In genomic region chr13:108113536-108113935, GRCm38 (mm10) we compare ENCODE assay signal across 23 mouse cellular contexts. TPM values are rescaled to one million over a fixed set of nuclear protein-coding genes. Genes with fewer than 3 reads are reported as not detected.
DNase-seq lines count a peak whose midpoint lies in the region; ATAC-seq lines count a peak whose summit lies in the region.
"Had no signal": no experiment of that assay in that cellular context is flagged by ENCODE, and none has a peak within 500 bp of the region (broad histone marks: within the 10 kb centered on the region; RNA-seq: fewer than 3 reads in every experiment).

No protein-coding gene starts in this region.

- no peak overlapping the region for H3K9ac ChIP-seq in midbrain, embryonic 11.5 days (ENCODE audit: low read length)
- H3K9ac ChIP-seq in midbrain, embryonic 15.5 days = no peak overlapping the region

- no peaks in the 10 kb centered on the region for H3K36me3 ChIP-seq in midbrain, embryonic 11.5 days (ENCODE audit: control insufficient read depth, insufficient read depth, low read length)
- H3K36me3 ChIP-seq in midbrain, embryonic 15.5 days (replicated peaks) = no peaks in the 10 kb centered on the region
- H3K36me3 ChIP-seq: G1E had no signal

- ATAC-seq in frontal cortex, adult (ENCODE audit: low TSS enrichment) = peak; percentile 79
- no peak for ATAC-seq in midbrain, embryonic 11.5 days (ENCODE audit: low FRiP score)
- ATAC-seq in midbrain, embryonic 15.5 days (replicated peaks) = no peak
- ATAC-seq: activated CD4-positive, CD25-positive, alpha-beta regulatory T cell, adult 4 months; CD4-positive, CD25-positive, alpha-beta regulatory T cell, adult 4 months; Patski had no signal

- no peak for DNase-seq in frontal cortex, postnatal 36 days (ENCODE audit: low spot score in 2 of 2)
- peak; percentile 7 for DNase-seq in heart, adult 11 months
- DNase-seq in heart, adult 8-10 months (ENCODE audit: low spot score) = no peak
- DNase-seq in midbrain, embryonic 11.5 days (ENCODE audit: low spot score, missing footprints) = peak; percentile 66
- peak; percentile 10 for DNase-seq in brain, adult 2 months (ENCODE audit: low read depth, low spot score)
- no peak for DNase-seq in lung, postnatal 14 days
- DNase-seq: adrenal gland, adult 2 months; adrenal gland, adult 8-10 months; adrenal gland, postnatal 10 days; adrenal gland, postnatal 14 days; adrenal gland, postnatal 25 days; adrenal gland, postnatal 36 days; B cell, adult 2 months; cerebellum, adult 11 months; cerebellum, adult 11-12 months; cerebellum, adult 18-20 months had no signal

- no peak overlapping the region for H3K4me2 ChIP-seq in midbrain, embryonic 11.5 days
- no peak overlapping the region for H3K4me2 ChIP-seq in midbrain, embryonic 15.5 days

- H3K27me3 ChIP-seq in midbrain, embryonic 11.5 days (ENCODE audit: control insufficient read depth, insufficient read depth, low read length) = no peaks in the 10 kb centered on the region
- H3K27me3 ChIP-seq in midbrain, embryonic 15.5 days (replicated peaks) = no peaks in the 10 kb centered on the region
- H3K27me3 ChIP-seq: CH12.LX, Patski had no signal

- no peaks in the 10 kb centered on the region for H3K9me3 ChIP-seq in midbrain, embryonic 11.5 days (ENCODE audit: control insufficient read depth, low read length)
- H3K9me3 ChIP-seq in midbrain, embryonic 15.5 days = no peaks in the 10 kb centered on the region
- H3K9me3 ChIP-seq: G1E had no signal

- no peaks in the 10 kb centered on the region for H3K4me1 ChIP-seq in midbrain, embryonic 11.5 days (ENCODE audit: control insufficient read depth, insufficient read depth, low read length)
- H3K4me1 ChIP-seq in midbrain, embryonic 15.5 days = no peaks in the 10 kb centered on the region

- 91% methylated on average over 5 of the region's 5 CpGs for WGBS in midbrain, embryonic 11.5 days
- 68% methylated on average over 5 of the region's 5 CpGs for WGBS in midbrain, embryonic 15.5 days

- H3K4me3 ChIP-seq in midbrain, embryonic 11.5 days (ENCODE audit: low read depth, low read length) = no peak overlapping the region
- H3K4me3 ChIP-seq in midbrain, embryonic 15.5 days = no peak overlapping the region

- no peak overlapping the region for H3K27ac ChIP-seq in midbrain, embryonic 11.5 days (ENCODE audit: low read depth, low read length)
- H3K27ac ChIP-seq in midbrain, embryonic 15.5 days = no peak overlapping the region

RNA-seq across cellular contexts. Expression of gene Ndufaf2, which starts 44.9 kb away (rescaled TPM):
- 10 to 100 TPM; 23.2 to 34.3 (median 28.8) TPM for total RNA-seq in heart, adult 8-10 months (2022)
- 82.4 and 87.1 TPM in 2 replicates for polyA plus RNA-seq in midbrain, embryonic 11.5 days (2014; fragmentation: Nextera tagmentation; extraction: Ambion mirVana)
- 65.8 and 66.0 TPM in 2 replicates for polyA plus RNA-seq in midbrain, embryonic 15.5 days (2015; fragmentation: Nextera tagmentation; extraction: Ambion mirVana)

RNA-seq across cellular contexts. Expression of gene Ercc8, which starts 45.0 kb away (rescaled TPM):
- 1 to 10 TPM; 4.0 to 8.0 (median 5.6) TPM for total RNA-seq in heart, adult 8-10 months (2022)
- 22.8 and 23.0 TPM in 2 replicates for polyA plus RNA-seq in midbrain, embryonic 11.5 days (2014; fragmentation: Nextera tagmentation; extraction: Ambion mirVana)
- 33.7 and 36.1 TPM in 2 replicates for polyA plus RNA-seq in midbrain, embryonic 15.5 days (2015; fragmentation: Nextera tagmentation; extraction: Ambion mirVana)

Comparison
In these comparisons a context has a peak if more than half of its experiments do, and no peak if none do; other contexts are left out.
1. DNase-seq: peak in heart, adult 11 months (single experiment), midbrain, embryonic 11.5 days (single experiment) and brain, adult 2 months (single experiment); none in frontal cortex, postnatal 36 days (0 of 2), heart, adult 8-10 months (single experiment) and lung, postnatal 14 days (single experiment).